ENCODE assay signal across 9 mouse cellular contexts in the genomic region with DNA sequence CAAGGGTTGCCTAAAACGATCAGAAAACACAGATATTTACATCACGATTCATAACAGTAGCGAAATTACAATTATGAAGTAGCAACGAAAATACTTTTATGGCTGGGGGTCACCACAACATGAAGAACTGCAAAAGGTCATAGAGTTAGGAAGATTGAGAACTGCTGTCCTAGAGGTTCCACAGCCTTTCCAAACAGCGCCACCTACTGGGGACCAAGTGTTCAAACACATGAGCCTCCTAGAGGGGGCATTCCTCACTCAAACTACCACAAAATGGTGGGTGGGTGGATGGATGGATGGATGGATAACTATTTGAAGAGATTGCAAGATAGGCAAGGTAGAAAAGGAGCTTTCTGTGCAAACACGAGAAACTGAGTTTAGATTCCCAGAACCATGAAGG.
DNase-seq lines count a peak whose midpoint lies in the region; ATAC-seq and TF ChIP-seq lines count a peak whose summit lies in the region.
"Had no signal": no experiment of that assay in that cellular context is flagged by ENCODE, and none has a peak within 500 bp of the region (broad histone marks: within the 10 kb centered on the region; RNA-seq: fewer than 3 reads in every experiment).

No protein-coding gene starts in this region.

- no peak overlapping the region for H3K9ac ChIP-seq in MEL (ENCODE audit: control insufficient read depth, low read depth, low read length, poor library complexity, severe bottlenecking)
- no peak overlapping the region for H3K9ac ChIP-seq in liver, postnatal 0 days (replicated peaks)
- H3K9ac ChIP-seq: heart, embryonic 13.5 days had no signal

- H3K4me1 ChIP-seq in MEL (ENCODE audit: control insufficient read depth in 1 of 2, insufficient read depth in 2 of 2, low read length in 2 of 2): no peaks in the 10 kb centered on the region
- no peaks in the 10 kb centered on the region for H3K4me1 ChIP-seq in liver, postnatal 0 days (ENCODE audit: insufficient read depth)
- H3K4me1 ChIP-seq: heart, embryonic 13.5 days had no signal

- H3K27me3 ChIP-seq in MEL (ENCODE audit: control insufficient read depth in 1 of 2, insufficient read depth in 2 of 2, low read length in 2 of 2): no peaks in the 10 kb centered on the region; a peak in 1 of 4 replicates
- H3K27me3 ChIP-seq in liver, postnatal 0 days (ENCODE audit: insufficient read depth, low read length): no peaks in the 10 kb centered on the region
- H3K27me3 ChIP-seq: heart, embryonic 13.5 days had no signal

- no peaks in the 10 kb centered on the region for H3K36me3 ChIP-seq in MEL (ENCODE audit: control insufficient read depth in 1 of 2, insufficient read depth in 2 of 2, low read length in 2 of 2)
- no peaks in the 10 kb centered on the region for H3K36me3 ChIP-seq in liver, postnatal 0 days (replicated peaks; ENCODE audit: insufficient read depth, low read length)
- H3K36me3 ChIP-seq: heart, embryonic 13.5 days had no signal

- H3K79me2 ChIP-seq in MEL (ENCODE audit: control insufficient read depth, insufficient read depth, low read length, poor library complexity): no peaks in the 10 kb centered on the region

- TF ChIP-seq POLR2A in MEL (IDR thresholded peaks at IDR 0.05; ENCODE audit: control insufficient read depth in 1 of 2, insufficient read depth in 1 of 2, low read depth in 1 of 2, low read length in 2 of 2, poor library complexity in 1 of 2): no peak

- DNase-seq in adrenal gland, postnatal 25 days: peak; percentile 17
- DNase-seq in adrenal gland, postnatal 4 days (ENCODE audit: low spot score in 2 of 2): no peak
- no peak for DNase-seq in layer of hippocampus, adult 2 months (ENCODE audit: low spot score in 2 of 2)
- no peak for DNase-seq in layer of hippocampus, adult 18-20 months (ENCODE audit: low spot score in 2 of 2)
- peak; percentile 5 for DNase-seq in MEL (ENCODE audit: low read depth, low spot score)
- no peak for DNase-seq in liver, postnatal 0 days
- no peak for DNase-seq in right cerebral cortex, adult 18-20 months
- DNase-seq in layer of hippocampus, adult 8-10 months (ENCODE audit: low spot score in 2 of 2): no peak

- H3K27ac ChIP-seq in layer of hippocampus, adult 2 months: no peak overlapping the region
- H3K27ac ChIP-seq in MEL (ENCODE audit: control insufficient read depth, low read depth, low read length): no peak overlapping the region
- H3K27ac ChIP-seq in liver, postnatal 0 days (ENCODE audit: low read depth): no peak overlapping the region
- H3K27ac ChIP-seq: heart, embryonic 13.5 days had no signal

- 75% methylated on average over 6 of the region's 6 CpGs for WGBS in liver, postnatal 0 days (ENCODE audit: insufficient replicate concordance)

- peak; percentile 71 for TF ChIP-seq CTCF in layer of hippocampus, adult 2 months (conservative IDR thresholded peaks at IDR 0.05)
- TF ChIP-seq CTCF in MEL (IDR thresholded peaks at IDR 0.05 in 2 of 3, conservative IDR thresholded peaks at IDR 0.05 in 1 of 3; ENCODE audit: control insufficient read depth in 1 of 3, insufficient read depth in 1 of 3, low read depth in 2 of 3, low read length in 3 of 3, poor library complexity in 1 of 3, severe bottlenecking in 1 of 3): no peak; a peak in 1 of 6 replicates
- TF ChIP-seq CTCF in liver, postnatal 0 days (IDR thresholded peaks at IDR 0.05; ENCODE audit: low read depth): peak; percentile 44

- no peak overlapping the region for H3K4me2 ChIP-seq in liver, postnatal 0 days (ENCODE audit: low read depth, low read length)
- H3K4me2 ChIP-seq: heart, embryonic 13.5 days had no signal

- H3K4me3 ChIP-seq in layer of hippocampus, adult 2 months: no peak overlapping the region
- H3K4me3 ChIP-seq in MEL (ENCODE audit: control insufficient read depth in 1 of 2, insufficient read depth in 1 of 2, low read depth in 2 of 2, low read length in 2 of 2): no peak overlapping the region
- no peak overlapping the region for H3K4me3 ChIP-seq in liver, postnatal 0 days (ENCODE audit: low read depth, low read length)
- H3K4me3 ChIP-seq: heart, embryonic 13.5 days had no signal

- TF ChIP-seq EP300 in MEL (IDR thresholded peaks at IDR 0.05; ENCODE audit: low read depth in 1 of 2, low read length in 2 of 2): no peak
- no peak for TF ChIP-seq EP300 in liver, postnatal 0 days (IDR thresholded peaks at IDR 0.05; ENCODE audit: low read depth)

- H3K9me3 ChIP-seq in MEL (replicated peaks; ENCODE audit: insufficient read depth, low read length): no peaks in the 10 kb centered on the region
- no peaks in the 10 kb centered on the region for H3K9me3 ChIP-seq in liver, postnatal 0 days (ENCODE audit: low read length)
- H3K9me3 ChIP-seq: heart, embryonic 13.5 days had no signal

- ATAC-seq in liver, postnatal 0 days: no peak

- no peak for TF ChIP-seq RAD21 in MEL (IDR thresholded peaks at IDR 0.05; ENCODE audit: low read depth, low read length)

TF ChIP-seq in MEL, 35 proteins besides CTCF, POLR2A, EP300 and RAD21:
- no peak for TF ChIP-seq ELF1 (IDR thresholded peaks at IDR 0.05; ENCODE audit: low read depth, low read length)
- no peak for TF ChIP-seq HCFC1 (IDR thresholded peaks at IDR 0.05; ENCODE audit: low read depth, low read length)
- TF ChIP-seq RCOR1 (IDR thresholded peaks at IDR 0.05; ENCODE audit: low read depth, low read length): no peak
- no peak for TF ChIP-seq MYC (IDR thresholded peaks at IDR 0.05; ENCODE audit: low read depth, low read length)

Comparison
In these comparisons a context has a peak if more than half of its experiments do, and no peak if none do; other contexts are left out.
1. DNase-seq: peak in adrenal gland, postnatal 25 days (single experiment) and MEL (single experiment); none in adrenal gland, postnatal 4 days (0 of 2), layer of hippocampus, adult 2 months (0 of 2), layer of hippocampus, adult 18-20 months (0 of 2), liver, postnatal 0 days (single experiment), right cerebral cortex, adult 18-20 months (single experiment) and layer of hippocampus, adult 8-10 months (0 of 2).
2. CTCF ChIP-seq: peak in layer of hippocampus, adult 2 months (single experiment) and liver, postnatal 0 days (single experiment); none in MEL (0 of 3).